In the genomic region with DNA sequence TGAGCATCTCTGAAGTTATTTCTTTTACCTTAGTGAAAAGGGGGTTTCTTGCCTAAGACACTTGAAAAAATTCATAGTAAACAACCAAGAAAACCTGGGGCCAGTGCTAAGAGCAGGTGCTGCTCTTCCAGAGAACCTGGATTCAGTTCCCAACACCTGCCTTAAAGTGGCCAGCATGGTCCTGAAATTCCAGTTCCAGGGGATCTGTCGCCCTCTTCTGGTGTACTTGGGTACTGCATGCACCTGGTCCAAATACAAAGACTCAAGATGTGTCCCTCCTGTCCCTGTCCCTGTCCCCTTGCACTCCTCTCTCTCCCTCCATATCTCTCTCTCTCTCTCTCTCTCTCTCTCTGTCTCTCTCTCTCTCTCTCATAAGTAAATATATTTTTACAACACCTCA, we compare ENCODE assay signal across 9 mouse cellular contexts. TPM values are rescaled to one million over a fixed set of nuclear protein-coding genes. Genes with fewer than 3 reads are reported as not detected.
DNase-seq lines count a peak whose midpoint lies in the region; ATAC-seq and TF ChIP-seq lines count a peak whose summit lies in the region.
"Had no signal": no experiment of that assay in that cellular context is flagged by ENCODE, and none has a peak within 500 bp of the region (broad histone marks: within the 10 kb centered on the region; RNA-seq: fewer than 3 reads in every experiment).

No protein-coding gene starts in this region.

- no peak for ATAC-seq in kidney, embryonic 14.5 days (ENCODE audit: low FRiP score, low TSS enrichment)
- no peak for ATAC-seq in liver, embryonic 14.5 days (ENCODE audit: insufficient read depth)

- H3K9ac ChIP-seq in kidney, embryonic 14.5 days (ENCODE audit: low read depth, low read length): no peak overlapping the region
- H3K9ac ChIP-seq in liver, embryonic 14.5 days (replicated peaks): no peak overlapping the region

- WGBS in kidney, embryonic 14.5 days: 0% methylated on average over 1 of the region's 1 CpGs
- 0% methylated on average over 1 of the region's 1 CpGs for WGBS in liver, embryonic 14.5 days (ENCODE audit: insufficient replicate concordance)

- H3K27me3 ChIP-seq in kidney, embryonic 14.5 days (ENCODE audit: control insufficient read depth, insufficient read depth, low read length): no peaks in the 10 kb centered on the region
- no peaks in the 10 kb centered on the region; the same call in 1 of the 2 replicates for H3K27me3 ChIP-seq in liver, embryonic 14.5 days (ENCODE audit: control insufficient read depth, insufficient read depth, low read length)

- no peaks in the 10 kb centered on the region for H3K4me1 ChIP-seq in kidney, embryonic 14.5 days (ENCODE audit: control insufficient read depth, insufficient read depth, low read length)
- peaks cover 0 to 3% of the 10 kb centered on the region in 2 experiments; a peak in 1 of 4 replicates for H3K4me1 ChIP-seq in liver, embryonic 14.5 days (replicated peaks; ENCODE audit: control insufficient read depth in 2 of 2, insufficient read depth in 2 of 2, low read length in 1 of 2)

- no peaks in the 10 kb centered on the region for H3K9me3 ChIP-seq in kidney, embryonic 14.5 days (ENCODE audit: control insufficient read depth, low read length)
- no peaks in the 10 kb centered on the region for H3K9me3 ChIP-seq in liver, embryonic 14.5 days (ENCODE audit: control insufficient read depth, low read length)

- TF ChIP-seq CTCF in liver, embryonic 14.5 days (IDR thresholded peaks at IDR 0.05; ENCODE audit: low read depth): peak; percentile 96

- no peak for TF ChIP-seq EP300 in liver, embryonic 14.5 days (IDR thresholded peaks at IDR 0.05; ENCODE audit: low read depth)

- peak; percentile 75 for DNase-seq in kidney, adult 11 months
- peak; percentile 63 for DNase-seq in c-Kit-negative CD71-positive TER-119-positive erythroid progenitor cells, embryonic 14.5 days (ENCODE audit: low read depth, low spot score)
- peak; percentile 57 to 91 for DNase-seq in frontal cortex, postnatal 14 days (ENCODE audit: low spot score in 2 of 2)
- DNase-seq in kidney, postnatal 10 days: peak; percentile 89
- peak in 2 of 3 experiments; percentile 49 to 52 for DNase-seq in liver, embryonic 14.5 days (ENCODE audit: low read depth in 3 of 3, low spot score in 3 of 3)
- DNase-seq in retina, postnatal 7 days (ENCODE audit: low read depth, low spot score): peak; percentile 64
- peak; percentile 63 to 82 for DNase-seq in urinary bladder, adult 18-20 months (ENCODE audit: low spot score in 2 of 2)

- no peaks in the 10 kb centered on the region for H3K36me3 ChIP-seq in kidney, embryonic 14.5 days (ENCODE audit: control insufficient read depth, insufficient read depth, low read length)
- H3K36me3 ChIP-seq in liver, embryonic 14.5 days (replicated peaks; ENCODE audit: control insufficient read depth, insufficient read depth, low read depth): no peaks in the 10 kb centered on the region

- no peak overlapping the region for H3K4me2 ChIP-seq in kidney, embryonic 14.5 days (replicated peaks; ENCODE audit: low read depth, low read length)
- H3K4me2 ChIP-seq in liver, embryonic 14.5 days (ENCODE audit: low read depth): no peak overlapping the region

- no peak overlapping the region for H3K27ac ChIP-seq in kidney, embryonic 14.5 days (ENCODE audit: low read depth, low read length)
- no peak overlapping the region for H3K27ac ChIP-seq in liver, embryonic 14.5 days

- no peak overlapping the region for H3K4me3 ChIP-seq in kidney, embryonic 14.5 days (ENCODE audit: low read length)
- H3K4me3 ChIP-seq in liver, embryonic 14.5 days (ENCODE audit: insufficient read depth in 1 of 2, low read depth in 2 of 2, low read length in 2 of 2): no peak overlapping the region
- H3K4me3 ChIP-seq: erythroblast, embryonic 14.5 days had no signal

RNA-seq across cellular contexts. Expression of a gene that starts 32.0 kb away (rescaled TPM):
- 4.3 and 9.1 TPM in 2 replicates for polyA plus RNA-seq in kidney, embryonic 14.5 days (2014; fragmentation: Nextera tagmentation; extraction: Ambion mirVana)
- polyA plus RNA-seq in liver, embryonic 14.5 days (2012; rRNA removed): 5.8 and 6.2 TPM in 2 replicates
- polyA plus RNA-seq in liver, embryonic 14.5 days (2014; fragmentation: Nextera tagmentation; extraction: Ambion mirVana): 7.5 and 8.6 TPM in 2 replicates
- polyA plus RNA-seq: erythroblast, embryonic 14.5 days had no signal

RNA-seq across cellular contexts. Expression of a gene that starts 43.8 kb away (rescaled TPM):
- 0.08 and 0.26 TPM in 2 replicates for polyA plus RNA-seq in kidney, embryonic 14.5 days (2014; fragmentation: Nextera tagmentation; extraction: Ambion mirVana)
- polyA plus RNA-seq in liver, embryonic 14.5 days (2012; rRNA removed): 0.04 and 0.17 TPM in 2 replicates
- polyA plus RNA-seq in liver, embryonic 14.5 days (2014; fragmentation: Nextera tagmentation; extraction: Ambion mirVana): not detected in 2 replicates
- polyA plus RNA-seq: erythroblast, embryonic 14.5 days had no signal
